Mouse (Mus musculus): ENCODE data around the gene Mgat2. TPM values are rescaled to one million over a fixed set of nuclear protein-coding genes. Genes with fewer than 3 reads are reported as not detected.
"Not testable (repeated sequence)": the region's sequence is repeated elsewhere in the genome, so short reads cannot be mapped to it uniquely, and the experiment has no call there.

Mgat2 gene
- polyA plus RNA-seq, 1 experiment from 2014 or later, result 45.6 TPM

GRCm38 (mm10) chr12:69160677-69161076, 23.3 kb upstream of the Mgat2 start:
- H3K27ac ChIP-seq; H3K9me3 ChIP-seq; H3K27me3 ChIP-seq; H3K4me1 ChIP-seq; H3K9ac ChIP-seq; H3K4me3 ChIP-seq (replicated peaks); H3K4me2 ChIP-seq; ATAC-seq (ENCODE audit: low FRiP score): not testable (repeated sequence)
- H3K36me3 ChIP-seq (replicated peaks), result peaks cover 18% of the 10 kb centered on the region
- WGBS, result 82% methylated on average over 2 of the region's 2 CpGs

GRCm38 (mm10) chr12:69163586-69163985, 20.4 kb upstream of the Mgat2 start:
- H3K36me3 ChIP-seq (replicated peaks); H3K27ac ChIP-seq; H3K9me3 ChIP-seq; H3K4me2 ChIP-seq; H3K9ac ChIP-seq; H3K27me3 ChIP-seq; H3K4me1 ChIP-seq; H3K4me3 ChIP-seq (replicated peaks); ATAC-seq (ENCODE audit: low FRiP score): not testable (repeated sequence)
- WGBS, result 86% methylated on average over 4 of the region's 4 CpGs

GRCm38 (mm10) chr12:69164904-69165303, 19.1 kb upstream of the Mgat2 start:
- Histone ChIP-seq H3K4me2 (no peak overlapping the region), H3K27me3 (no peaks in the 10 kb centered on the region), H3K4me1 (peaks cover 11% of the 10 kb centered on the region), H3K4me3 (replicated peaks) (no peak overlapping the region), H3K36me3 (replicated peaks) (no peaks in the 10 kb centered on the region), H3K9ac (no peak overlapping the region), H3K9me3 (no peaks in the 10 kb centered on the region), H3K27ac (no peak overlapping the region)
- 69% methylated on average over 3 of the region's 3 CpGs for WGBS
- no peak for ATAC-seq (ENCODE audit: low FRiP score)

- not testable (repeated sequence) for H3K36me3 ChIP-seq (replicated peaks); H3K9me3 ChIP-seq; H3K9ac ChIP-seq; H3K4me2 ChIP-seq; H3K27ac ChIP-seq; ATAC-seq (ENCODE audit: low FRiP score); H3K27me3 ChIP-seq; H3K4me3 ChIP-seq (replicated peaks)
- H3K4me1 ChIP-seq, result peaks cover 14% of the 10 kb centered on the region
- 63% methylated on average over 8 of the region's 8 CpGs for WGBS
Measured at GRCm38 (mm10) chr12:69166861-69167581, 16.9 kb upstream of the Mgat2 start.

- Histone ChIP-seq H3K9me3 (no peaks in the 10 kb centered on the region), H3K4me1 (peaks cover 14% of the 10 kb centered on the region), H3K27me3 (no peaks in the 10 kb centered on the region), H3K36me3 (replicated peaks) (peaks cover 5% of the 10 kb centered on the region; the same call in 1 of the 2 replicates), H3K9ac (peak overlapping the region; percentile 74), H3K4me3 (replicated peaks) (peak overlapping the region; percentile 82), H3K4me2 (peak overlapping the region; percentile 91), H3K27ac (peak overlapping the region; percentile 73)
- peak; percentile 64 for ATAC-seq (ENCODE audit: low FRiP score)
- WGBS, result 9% methylated on average over 18 of the region's 18 CpGs
Measured at GRCm38 (mm10) chr12:69167656-69168460, 16.1 kb upstream of the Mgat2 start.

- peaks cover 10% of the 10 kb centered on the region; the same call in 1 of the 2 replicates for H3K36me3 ChIP-seq (replicated peaks)
- H3K4me2 ChIP-seq, result peak within 1 kb of the TSS; percentile 91
- H3K27ac ChIP-seq, result peak within 1 kb of the TSS; percentile 73
- no peaks in the 10 kb centered on the region for H3K9me3 ChIP-seq
- H3K9ac ChIP-seq, result peak within 1 kb of the TSS; percentile 74
- no peaks in the 10 kb centered on the region for H3K27me3 ChIP-seq
- H3K4me1 ChIP-seq, result peaks cover 14% of the 10 kb centered on the region
- WGBS, result under 1% methylated on average over 40 of the region's 40 CpGs
- ATAC-seq (ENCODE audit: low FRiP score), result peak; percentile 95
- H3K4me3 ChIP-seq (replicated peaks), result peak within 1 kb of the TSS; percentile 82
Measured at GRCm38 (mm10) chr12:69168461-69169106, 15.4 kb upstream of the Mgat2 start, which contains the start of gene Lrr1. Lrr1 (plus strand) TSS chr12:69168814.

GRCm38 (mm10) chr12:69171307-69171706, 12.7 kb upstream of the Mgat2 start:
- H3K9ac ChIP-seq, result no peak overlapping the region
- no peak overlapping the region for H3K4me3 ChIP-seq (replicated peaks)
- H3K36me3 ChIP-seq (replicated peaks), result peaks cover 20% of the 10 kb centered on the region
- WGBS, result 94% methylated on average over 2 of the region's 2 CpGs
- H3K4me2 ChIP-seq, result no peak overlapping the region
- no peaks in the 10 kb centered on the region for H3K9me3 ChIP-seq
- no peaks in the 10 kb centered on the region for H3K27me3 ChIP-seq
- ATAC-seq (ENCODE audit: low FRiP score), result no peak
- H3K27ac ChIP-seq, result no peak overlapping the region
- peaks cover 14% of the 10 kb centered on the region for H3K4me1 ChIP-seq

- 94% methylated on average over 3 of the region's 3 CpGs for WGBS
- H3K36me3 ChIP-seq (replicated peaks), result peaks cover 26% of the 10 kb centered on the region
- no peak for ATAC-seq (ENCODE audit: low FRiP score)
Measured at GRCm38 (mm10) chr12:69175975-69176374, 8.0 kb upstream of the Mgat2 start.

GRCm38 (mm10) chr12:69177526-69177925, 6.4 kb upstream of the Mgat2 start:
- Histone ChIP-seq H3K27ac (no peak overlapping the region), H3K27me3 (no peaks in the 10 kb centered on the region), H3K9ac (no peak overlapping the region), H3K4me1 (no peaks in the 10 kb centered on the region), H3K36me3 (replicated peaks) (peaks cover 34% of the 10 kb centered on the region), H3K9me3 (no peaks in the 10 kb centered on the region), H3K4me3 (replicated peaks) (no peak overlapping the region), H3K4me2 (no peak overlapping the region)
- WGBS, result 87% methylated on average over 3 of the region's 3 CpGs
- ATAC-seq (ENCODE audit: low FRiP score), result no peak

More at GRCm38 (mm10) chr12:69175975-69176374, 8.0 kb upstream of the Mgat2 start:
- H3K4me2 ChIP-seq, result no peak overlapping the region
- no peaks in the 10 kb centered on the region for H3K27me3 ChIP-seq
- no peak overlapping the region for H3K4me3 ChIP-seq (replicated peaks)
- H3K9me3 ChIP-seq, result no peaks in the 10 kb centered on the region
- no peaks in the 10 kb centered on the region for H3K4me1 ChIP-seq
- no peak overlapping the region for H3K27ac ChIP-seq
- no peak overlapping the region for H3K9ac ChIP-seq

- Histone ChIP-seq H3K27ac (no peak overlapping the region), H3K36me3 (replicated peaks) (peaks cover 26% of the 10 kb centered on the region), H3K9me3 (no peaks in the 10 kb centered on the region), H3K27me3 (no peaks in the 10 kb centered on the region), H3K9ac (no peak overlapping the region), H3K4me1 (peaks cover 3% of the 10 kb centered on the region), H3K4me3 (replicated peaks) (no peak overlapping the region), H3K4me2 (no peak overlapping the region)
- ATAC-seq (ENCODE audit: low FRiP score), result no peak
- WGBS, result 81% methylated on average over 12 of the region's 12 CpGs
Measured at GRCm38 (mm10) chr12:69179371-69179770, 4.6 kb upstream of the Mgat2 start.

- Histone ChIP-seq H3K27ac (no peak overlapping the region), H3K36me3 (replicated peaks) (peaks cover 16% of the 10 kb centered on the region), H3K4me3 (replicated peaks) (no peak overlapping the region), H3K9ac (no peak overlapping the region), H3K9me3 (no peaks in the 10 kb centered on the region), H3K4me2 (no peak overlapping the region), H3K27me3 (no peaks in the 10 kb centered on the region), H3K4me1 (peaks cover 16% of the 10 kb centered on the region)
- 87% methylated on average over 4 of the region's 4 CpGs for WGBS
- ATAC-seq (ENCODE audit: low FRiP score), result no peak
Measured at GRCm38 (mm10) chr12:69181800-69182199, 2.2 kb upstream of the Mgat2 start.

Data from forebrain, embryonic 12.5 days (tissue).